Mouse (Mus musculus) spleen, embryonic (tissue): ENCODE results near the gene B830017H08Rik.

Source experiments
- CTCF ChIA-PET: fragments of 350-600 bp; sonication (Branson Sonifier 250); formaldehyde crosslinking; loops from one replicate; lab custom pipeline; 2022; lab: Charles Lee

Gene B830017H08Rik

GRCm38 (mm10) chr16:17848928-17849327 is 16.0 kb downstream of the B830017H08Rik start:
- CTCF ChIA-PET, result interaction anchor here (0.6 kb wide), 1 partner anchor 18 kb away, joined by 4 read pairs; no protein-coding TSS in a partner anchor

DNA sequence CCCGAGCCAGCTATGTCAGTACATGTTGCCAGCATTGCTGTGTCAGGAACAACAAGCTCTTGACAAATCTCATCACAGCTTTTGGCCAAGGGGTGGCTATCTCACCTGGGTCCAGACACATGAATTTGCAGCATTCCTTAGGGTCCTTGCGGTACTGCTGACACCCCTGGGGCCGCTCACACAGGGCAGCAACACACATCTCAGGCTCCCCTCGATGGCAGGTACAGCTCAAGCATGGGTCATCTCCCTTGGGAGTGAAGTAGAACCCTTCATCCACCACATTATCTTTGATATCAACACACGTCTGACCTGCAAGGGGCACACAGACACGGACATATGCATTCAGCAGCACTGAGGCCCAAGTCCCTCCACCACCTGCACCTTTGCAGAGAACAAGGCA is 16.6 kb downstream of the B830017H08Rik start:
- CTCF ChIA-PET, result no interaction called here

GRCm38 (mm10) chr16:17851331-17851730 is 18.4 kb downstream of the B830017H08Rik start:
- CTCF ChIA-PET, result no interaction called here

DNA sequence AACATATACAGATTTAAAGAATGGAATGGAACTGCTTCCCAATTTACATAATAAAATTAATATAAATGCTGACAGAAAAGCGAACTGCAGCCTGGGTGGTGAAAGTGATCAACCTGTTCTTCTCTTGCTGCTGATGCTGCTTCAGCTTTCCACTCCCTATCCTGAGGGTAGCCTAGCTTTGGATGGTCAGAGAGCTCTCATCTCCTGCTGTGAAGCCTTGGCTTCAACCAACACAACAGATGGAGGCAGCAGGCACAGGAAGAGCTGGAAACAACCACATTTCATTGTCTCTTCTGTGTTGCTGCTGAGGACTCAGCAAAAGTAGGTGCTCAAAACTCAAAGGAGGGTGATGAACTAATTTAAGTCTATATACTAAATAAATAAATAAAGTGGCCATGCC is 18.9 kb downstream of the B830017H08Rik start:
- CTCF ChIA-PET, result no interaction called here

- CTCF ChIA-PET, result no interaction called here
Observed at GRCm38 (mm10) chr16:17853263-17853662, 20.3 kb downstream of the B830017H08Rik start.

GRCm38 (mm10) chr16:17857157-17857556 is 24.2 kb downstream of the B830017H08Rik start:
- CTCF ChIA-PET, result no interaction called here

GRCm38 (mm10) chr16:17858592-17858991 is 25.7 kb downstream of the B830017H08Rik start:
- CTCF ChIA-PET, result interaction anchor here (1.3 kb wide), 1 partner anchor 9 kb away, joined by 3 read pairs; no protein-coding TSS in a partner anchor

DNA sequence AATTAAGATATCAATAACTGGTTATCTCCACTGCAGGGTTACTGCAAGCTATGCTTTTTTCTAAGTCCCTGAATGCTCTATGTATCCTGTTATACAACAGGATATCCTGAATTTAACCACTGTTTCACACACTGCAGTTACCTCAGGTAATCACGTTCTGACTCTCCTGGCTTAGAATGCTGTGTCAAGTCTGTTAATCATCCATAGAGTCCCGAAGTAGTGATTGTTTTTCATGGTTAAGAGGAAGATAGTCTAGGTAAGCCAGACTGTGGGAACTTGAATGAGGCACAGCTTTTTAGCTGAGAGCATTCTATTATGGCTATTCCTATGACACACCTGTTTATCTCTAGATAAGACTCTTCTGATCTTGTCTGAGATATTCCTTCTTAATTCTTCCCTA is 32.4 kb downstream of the B830017H08Rik start:
- CTCF ChIA-PET, result no interaction called here

GRCm38 (mm10) chr16:17865770-17866169 is 32.8 kb downstream of the B830017H08Rik start:
- CTCF ChIA-PET, result no interaction called here

DNA sequence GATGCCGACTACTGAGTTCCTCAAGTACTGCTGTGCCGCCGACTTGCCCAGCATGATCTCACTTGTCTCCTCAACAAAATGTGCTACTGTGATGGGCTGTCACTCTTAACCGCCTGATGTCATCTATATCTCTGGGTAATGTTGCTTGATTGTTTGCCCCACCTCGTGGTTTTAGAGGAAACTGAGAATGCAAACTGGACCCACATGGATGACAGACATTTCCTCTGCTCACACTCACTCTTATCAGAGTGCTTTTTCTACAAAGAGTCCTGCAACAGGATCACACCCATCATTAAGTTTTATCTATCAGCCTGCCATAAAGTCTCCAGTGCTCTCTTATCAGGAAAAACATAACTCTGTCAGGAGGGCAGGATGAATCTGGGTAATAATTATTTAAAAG is 38.3 kb downstream of the B830017H08Rik start:
- CTCF ChIA-PET, result no interaction called here

DNA sequence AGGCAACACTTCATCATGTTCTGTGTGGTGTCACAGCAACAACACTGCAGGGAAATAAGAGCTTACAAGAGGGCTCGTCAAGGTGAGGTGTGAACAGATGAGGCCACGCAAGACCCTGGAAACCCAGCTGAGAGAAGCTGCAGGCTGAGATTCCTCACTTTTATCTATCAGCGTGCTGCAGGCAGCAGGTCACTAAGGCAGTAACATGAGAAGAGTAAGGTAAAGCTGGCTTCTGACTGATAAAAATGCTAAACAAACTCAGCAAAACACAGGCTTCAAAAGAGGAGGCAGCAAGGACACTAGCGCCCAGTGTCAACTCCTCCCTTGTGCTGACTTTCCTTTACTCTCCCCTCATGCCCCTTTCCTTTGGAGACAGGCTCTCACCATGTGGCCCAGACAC is 40.1 kb downstream of the B830017H08Rik start:
- CTCF ChIA-PET, result no interaction called here

GRCm38 (mm10) chr16:17875174-17875573 is 42.3 kb downstream of the B830017H08Rik start:
- CTCF ChIA-PET, result no interaction called here

DNA sequence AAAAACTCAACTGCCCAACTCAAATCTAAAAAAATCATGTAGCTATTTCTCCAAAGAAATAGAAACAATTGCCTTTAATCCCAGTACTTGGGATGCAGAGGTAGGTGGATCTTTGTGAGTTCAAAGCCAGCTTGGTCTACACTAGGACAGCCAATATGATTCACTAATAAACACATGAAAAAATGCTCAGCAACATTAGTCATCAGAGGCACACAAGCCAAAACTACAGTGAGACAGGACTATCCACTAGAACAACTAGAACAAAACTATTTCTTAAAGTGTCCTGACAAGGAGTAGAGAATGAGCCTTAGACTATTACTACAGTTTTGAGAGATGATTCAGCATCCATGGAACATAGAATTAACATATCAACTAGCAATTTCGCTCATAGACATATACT is 43.2 kb downstream of the B830017H08Rik start:
- CTCF ChIA-PET, result no interaction called here

DNA sequence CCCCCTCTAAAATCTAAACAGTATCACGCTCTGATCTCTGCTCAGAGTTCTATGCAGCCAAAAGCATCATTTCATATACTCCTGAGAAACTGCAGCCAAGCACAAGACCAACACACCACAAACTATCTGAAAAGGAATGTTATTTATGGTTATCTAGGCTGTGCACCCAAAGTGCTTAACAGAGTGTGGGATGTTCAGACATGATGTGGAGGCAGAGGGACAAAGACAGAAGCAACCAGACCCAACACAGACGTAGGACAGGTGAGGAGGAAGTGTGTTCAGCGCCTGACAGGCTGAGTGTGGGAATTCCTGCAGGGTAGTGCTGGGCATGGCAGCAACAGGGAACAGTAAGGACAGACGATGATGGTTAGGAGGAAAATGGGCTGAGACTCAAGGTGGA is 46.6 kb downstream of the B830017H08Rik start:
- CTCF ChIA-PET, result no interaction called here

DNA sequence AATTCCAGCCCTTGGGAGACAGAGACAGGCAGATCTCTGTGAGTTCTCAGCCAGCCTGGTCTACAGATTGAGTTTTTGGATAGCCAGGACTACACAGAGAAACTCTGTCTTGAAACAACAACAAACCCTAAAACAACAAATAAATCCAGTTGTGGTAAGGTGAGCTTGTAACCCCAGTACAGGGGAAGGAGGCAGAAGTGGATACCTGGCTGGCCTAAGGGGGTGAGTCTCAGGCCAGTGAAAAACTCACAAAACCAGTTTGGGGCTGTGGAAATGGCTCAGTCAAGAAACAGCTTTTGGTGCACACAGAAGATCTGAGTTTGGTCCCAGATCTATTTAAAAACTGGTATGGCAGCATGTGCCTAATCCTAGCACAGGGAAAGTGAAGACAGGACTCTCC is 49.3 kb downstream of the B830017H08Rik start:
- CTCF ChIA-PET, result no interaction called here

DNA sequence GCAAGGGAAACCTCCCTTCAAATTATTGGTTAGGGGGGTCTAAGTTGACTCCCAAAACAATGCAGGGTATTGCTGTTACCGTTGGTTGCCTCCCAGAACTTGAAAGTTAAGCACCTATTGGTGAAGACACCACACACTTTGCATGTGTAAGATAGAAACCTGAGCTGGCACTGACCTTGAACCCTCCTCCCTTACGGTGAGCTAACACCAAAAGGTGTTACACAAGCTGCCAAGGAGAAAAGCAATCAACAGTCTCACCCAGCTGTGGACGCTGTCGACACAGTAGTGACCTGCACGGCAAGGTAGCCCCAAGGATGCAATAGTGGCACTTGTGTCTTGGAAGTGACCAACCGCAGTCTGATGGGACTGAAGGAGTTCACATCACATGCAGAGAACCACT is 51.2 kb downstream of the B830017H08Rik start:
- CTCF ChIA-PET, result no interaction called here
